Mouse (Mus musculus) Patski (cell line): Measurements from ENCODE around the gene Lyl1. TPM values are rescaled to one million over a fixed set of nuclear protein-coding genes. Genes with fewer than 3 reads are reported as not detected.

Experiments used
- ATAC-seq: fragments of 100-300 bp; one replicate; pipeline ENCODE4 v1.8.0; 2021
- CTCF ChIA-PET: fragments of 350-600 bp; sonication (Branson Sonifier 250); formaldehyde crosslinking; loops from one replicate; lab custom pipeline; 2022; ENCODE audit warnings: inconsistent platforms; lab: Charles Lee
- POLR2A ChIA-PET: fragments of 350-600 bp; sonication (Branson Sonifier 250); formaldehyde crosslinking; loops from one replicate; lab custom pipeline; 2022; ENCODE audit warnings: antibody characterized with exemption, inconsistent platforms; lab: Charles Lee
- DNase-seq: peaks from one replicate; pipeline ENCODE4 v3.0.0-alpha.2; 2011; ENCODE audit warnings: low read depth, low spot score
- H3K27me3 ChIP-seq: fragments of 371-371 bp; one replicate; pipeline ENCODE4 v1.5.1; 2021
- CTCF ChIP-seq: fragments of 100-300 bp; IDR thresholded peaks from one replicate; pipeline ENCODE4 v1.5.1; 2021
- in situ Hi-C: fragments of 300-500 bp; cut with MboI; formaldehyde crosslinking; loops from 3 replicates; pipeline ENCODE4 v1.11.1; 2018; ENCODE audit warnings: low pct_unique_long_range_greater_than_20kb, mixed read lengths
- polyA plus RNA-seq: library from polyadenylated mRNA; unstranded; gene quantifications from one replicate; pipeline ENCODE4 v1.2.3, GENCODE M21; 2021

Lyl1 gene
- polyA plus RNA-seq, 1 experiment from 2014 or later: 0.13 TPM

- ATAC-seq (no peak), DNase-seq (no peak)
- in situ Hi-C loops: no loop called here
- H3K27me3 ChIP-seq: no peaks in the 10 kb centered on the region
- no peak for TF ChIP-seq CTCF
- ChIA-PET POLR2A (interaction anchor here (1.5 kb wide), 1 partner anchor 18 kb away, joined by 4 read pairs; no protein-coding TSS in a partner anchor), CTCF (interaction anchor here (0.9 to 3.5 kb wide), 2 partner anchors 12 to 23 kb away, joined by 3 to 14 read pairs; no protein-coding TSS in a partner anchor)
Measured at GRCm38 (mm10) chr8:84714161-84714560, 12.9 kb downstream of the Lyl1 start.

DNA sequence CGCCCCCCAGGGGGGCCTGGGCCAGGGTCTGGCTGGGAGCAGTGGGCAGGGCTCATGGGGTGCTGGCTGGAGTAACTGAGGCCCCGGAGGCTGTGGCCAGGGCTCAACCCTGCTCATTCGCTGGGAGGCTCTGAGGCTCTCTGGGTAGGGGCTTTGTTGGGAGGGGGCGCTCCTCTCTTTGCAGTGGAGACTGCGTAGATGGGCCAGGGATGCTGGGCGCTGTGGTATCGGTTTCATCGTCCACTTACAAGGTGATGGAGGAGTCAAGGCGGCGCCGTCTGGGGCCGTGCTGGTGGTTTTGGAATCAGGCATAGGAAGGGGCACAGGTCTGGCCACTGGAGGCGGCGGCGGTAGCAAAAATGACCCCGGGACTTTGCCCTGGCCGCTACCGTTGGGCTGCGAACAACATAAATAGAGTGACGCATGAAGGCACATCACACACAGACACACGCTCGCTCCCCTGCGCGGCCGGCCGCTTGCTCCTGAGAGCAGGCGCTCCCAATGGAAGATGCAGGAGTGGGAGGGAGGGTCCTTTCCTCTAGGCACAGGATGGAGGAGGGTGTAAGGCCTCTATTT lies 14.7 kb downstream of the Lyl1 start:
- ChIA-PET POLR2A (no interaction called here), CTCF (no interaction called here)
- H3K27me3 ChIP-seq: no peaks in the 10 kb centered on the region
- no peak for ATAC-seq
- TF ChIP-seq CTCF: no peak
- DNase-seq: no peak
- in situ Hi-C loops: no loop called here

GRCm38 (mm10) chr8:84716790-84717189 lies 15.5 kb downstream of the Lyl1 start:
- CTCF ChIA-PET: interaction anchor here (1.7 kb wide), 1 partner anchor 21 kb away, joined by 6 read pairs; no protein-coding TSS in a partner anchor
- in situ Hi-C loops: no loop called here
- ATAC-seq (no peak), DNase-seq (no peak)
- POLR2A ChIA-PET: no interaction called here
- no peaks in the 10 kb centered on the region for H3K27me3 ChIP-seq
- no peak for TF ChIP-seq CTCF

- in situ Hi-C loops: no loop called here
- no peak for TF ChIP-seq CTCF
- ChIA-PET CTCF (interaction anchor here (1.1 to 1.7 kb wide), 2 partner anchors 19 to 79 kb away, joined by 3 to 6 read pairs; no protein-coding TSS in a partner anchor), POLR2A (interaction anchor here (0.6 kb wide), 1 partner anchor 20 kb away, joined by 3 read pairs; no protein-coding TSS in a partner anchor)
- DNase-seq (no peak), ATAC-seq (no peak)
- H3K27me3 ChIP-seq: no peaks in the 10 kb centered on the region
Measured at GRCm38 (mm10) chr8:84718476-84718875, 17.2 kb downstream of the Lyl1 start.

DNA sequence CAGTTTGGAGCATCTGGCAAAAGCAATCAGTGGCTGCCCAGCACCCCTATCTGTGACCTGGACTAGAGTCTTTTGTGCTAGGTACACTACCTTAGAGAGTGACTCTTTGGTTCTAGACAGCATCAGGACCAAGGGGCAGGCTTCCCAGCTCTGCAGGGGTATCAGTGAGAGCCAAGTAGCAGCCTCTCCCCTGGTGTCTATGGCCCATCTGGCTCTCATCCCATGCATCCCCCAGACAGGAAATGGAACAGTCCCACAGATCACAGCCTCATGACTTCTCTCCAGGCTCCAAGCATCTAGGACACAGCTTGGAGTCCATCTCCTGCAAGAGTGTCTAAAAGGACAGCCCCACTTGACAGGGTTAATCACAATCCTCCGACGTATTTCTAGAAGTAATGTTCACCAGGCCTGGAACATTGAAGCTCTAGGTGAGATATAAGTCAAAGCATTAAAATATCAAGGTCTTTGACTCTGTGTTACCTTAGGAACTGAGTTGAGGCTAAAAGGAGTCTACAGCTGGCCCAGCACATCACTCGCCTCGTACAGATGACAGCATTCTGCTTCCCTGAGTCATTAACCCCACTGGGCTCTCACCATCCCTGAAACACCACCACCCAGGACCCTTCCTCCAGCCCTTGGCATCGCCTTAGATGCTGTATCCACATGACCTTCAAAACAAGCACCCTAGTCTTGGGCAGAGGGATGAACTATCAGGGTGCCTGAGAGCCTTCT lies 17.9 kb downstream of the Lyl1 start:
- H3K27me3 ChIP-seq: no peaks in the 10 kb centered on the region
- ChIA-PET POLR2A (no interaction called here), CTCF (interaction anchor here (1.1 kb wide), 1 partner anchor 79 kb away, joined by 3 read pairs; no protein-coding TSS in a partner anchor)
- TF ChIP-seq CTCF: no peak
- in situ Hi-C loops: no loop called here
- ATAC-seq (no peak), DNase-seq (no peak)

- ATAC-seq: no peak
- no peak for TF ChIP-seq CTCF
- POLR2A ChIA-PET: no interaction called here
- no peak for DNase-seq
- in situ Hi-C loops: no loop called here
- CTCF ChIA-PET: interaction anchor here (1.8 kb wide), 1 partner anchor 11 kb away, joined by 4 read pairs; no protein-coding TSS in a partner anchor
- no peaks in the 10 kb centered on the region for H3K27me3 ChIP-seq
Measured at GRCm38 (mm10) chr8:84722530-84722849, 21.2 kb downstream of the Lyl1 start.

DNA sequence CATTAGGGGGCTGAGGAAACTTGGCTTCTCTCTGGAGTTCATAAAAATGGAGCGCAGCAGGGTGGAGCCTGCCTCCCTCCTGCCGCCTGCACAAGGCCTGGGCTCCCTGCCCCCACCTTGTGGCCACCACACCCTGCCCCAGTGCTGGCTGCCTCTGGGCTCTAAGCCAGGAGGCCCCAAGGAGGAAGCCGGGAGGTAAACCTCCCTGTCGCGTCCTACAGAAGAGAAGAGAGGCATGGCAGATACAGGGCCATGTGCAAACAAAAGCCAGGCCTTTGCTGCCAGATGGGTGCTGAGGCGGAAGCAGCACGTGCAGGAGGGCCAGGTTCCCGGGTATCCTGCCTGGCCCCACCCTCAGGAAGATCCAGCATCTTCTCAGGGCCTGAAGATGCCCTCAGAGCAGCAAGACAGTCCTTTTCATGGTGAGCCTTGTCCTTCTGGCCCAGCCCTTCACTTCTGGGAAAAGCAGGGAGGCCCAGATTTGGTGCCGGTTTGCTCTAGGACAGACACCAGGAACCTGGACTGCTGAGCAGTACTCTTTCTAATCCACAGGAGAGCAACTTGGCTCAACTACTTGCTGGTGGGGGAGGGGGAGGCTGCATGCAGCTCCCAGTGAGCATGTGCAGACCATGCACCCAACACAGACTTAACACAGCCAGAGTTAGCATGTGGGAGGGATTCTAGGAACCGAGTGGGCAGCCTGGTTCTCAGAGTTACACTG lies 21.8 kb downstream of the Lyl1 start, which contains the start of gene G430095P16Rik:
Gene G430095P16Rik (plus strand): TSS at position 158 of the 721 bp plus-strand sequence.
- ATAC-seq (peak; percentile 37), DNase-seq (no peak)
- ChIA-PET POLR2A (no interaction called here), CTCF (interaction anchor here (1.8 kb wide), 1 partner anchor 12 kb away, joined by 4 read pairs; no protein-coding TSS in a partner anchor)
- TF ChIP-seq CTCF: no peak
- H3K27me3 ChIP-seq: no peaks in the 10 kb centered on the region
- in situ Hi-C loops: no loop called here

DNA sequence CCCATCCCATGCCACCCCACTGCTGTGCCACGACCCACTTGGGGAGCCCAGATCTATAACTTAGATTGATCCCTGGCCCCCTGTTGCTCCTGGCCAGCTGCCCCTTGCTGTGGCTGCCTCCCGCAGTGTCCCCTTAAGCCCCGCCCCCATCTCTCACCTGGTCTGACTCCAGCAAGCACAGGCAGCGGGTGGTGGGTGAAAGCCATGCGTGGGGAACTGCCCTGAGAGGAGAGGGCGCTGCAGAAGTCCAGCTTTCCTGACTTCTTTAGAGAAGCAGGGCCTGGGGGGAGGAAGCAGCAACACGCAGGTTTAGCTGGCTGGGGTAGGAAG lies 22.3 kb downstream of the Lyl1 start:
- ATAC-seq: no peak
- ChIA-PET POLR2A (no interaction called here), CTCF (interaction anchor here (1.8 kb wide), 1 partner anchor 12 kb away, joined by 4 read pairs; no protein-coding TSS in a partner anchor)

GRCm38 (mm10) chr8:84724683-84725082 lies 23.4 kb downstream of the Lyl1 start:
- POLR2A ChIA-PET: interaction anchor here (0.5 kb wide), 1 partner anchor 46 kb away, joined by 7 read pairs; no protein-coding TSS in a partner anchor
- no peak for ATAC-seq
- in situ Hi-C loops: no loop called here
- CTCF ChIA-PET: interaction anchor here (1.2 to 2.7 kb wide), 5 partner anchors 12 to 91 kb away, joined by 4 to 14 read pairs (median 6); no protein-coding TSS in a partner anchor
- no peak for DNase-seq
- H3K27me3 ChIP-seq: no peaks in the 10 kb centered on the region
- no peak for TF ChIP-seq CTCF

More for the DNA sequence above, 22.3 kb downstream of the Lyl1 start:
- in situ Hi-C loops: no loop called here
- TF ChIP-seq CTCF: no peak
- no peak for DNase-seq
- no peaks in the 10 kb centered on the region for H3K27me3 ChIP-seq
